Mouse (Mus musculus) CD4-positive naive resting alpha-beta T cell, adult 76 days (primary cell): ENCODE results near the gene Gm12886. TPM values are rescaled to one million over a fixed set of nuclear protein-coding genes. Genes with fewer than 3 reads are reported as not detected.

Experiments used
- total RNA-seq: library from RNA; stranded (reverse); gene quantifications from one replicate; pipeline ENCODE4 v1.2.4, GENCODE M21; 2023

The Gm12886 gene
- not detected for total RNA-seq

GRCm38 (mm10) chr4:121422999-121423398, at the start of gene Gm12886:
Gene Gm12886 (minus strand): TSS chr4:121423099.

Other genes with a start within 250 kb of the Gm12886 start
- 69.5 TPM for gene Rlf, start 208.0 kb downstream of the Gm12886 start, total RNA-seq
- gene Gm12888, start 98.2 kb downstream of the Gm12886 start, total RNA-seq = not detected
- gene Gm12887, start 199.0 kb upstream of the Gm12886 start, total RNA-seq = not detected